Mouse (Mus musculus) kidney, adult 9 months (tissue): ENCODE measurements around the gene Lrrc37a.
"Not testable (repeated sequence)": the region's sequence is repeated elsewhere in the genome, so short reads cannot be mapped to it uniquely, and the experiment has no call there.

Source experiments
- DNase-seq: peaks from one replicate; pipeline ENCODE4 v3.0.0; 2022

Lrrc37a gene

DNA sequence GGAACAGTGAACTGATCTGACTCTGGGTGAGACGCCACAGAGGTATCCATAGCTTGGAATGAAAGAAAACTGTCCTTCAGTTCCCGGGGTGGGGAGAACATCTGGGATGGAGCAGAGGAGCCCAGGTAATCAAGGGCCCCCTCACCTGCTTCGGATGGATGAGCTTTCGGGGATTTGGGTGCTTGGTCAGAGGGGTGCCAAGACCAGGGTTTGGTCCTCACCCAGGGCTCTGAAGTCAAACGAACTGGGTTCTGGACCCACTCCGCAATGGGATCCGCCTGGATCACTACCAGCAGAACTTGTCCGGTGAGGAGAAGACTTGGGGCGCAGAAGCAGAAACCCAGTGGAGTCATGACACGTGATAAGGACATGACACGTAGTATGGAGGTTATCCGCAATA lies at the start of gene Lrrc37a:
Gene Lrrc37a, minus strand, starts transcription at position 101 of the 400 bp plus-strand sequence.
- no peak for DNase-seq

DNA sequence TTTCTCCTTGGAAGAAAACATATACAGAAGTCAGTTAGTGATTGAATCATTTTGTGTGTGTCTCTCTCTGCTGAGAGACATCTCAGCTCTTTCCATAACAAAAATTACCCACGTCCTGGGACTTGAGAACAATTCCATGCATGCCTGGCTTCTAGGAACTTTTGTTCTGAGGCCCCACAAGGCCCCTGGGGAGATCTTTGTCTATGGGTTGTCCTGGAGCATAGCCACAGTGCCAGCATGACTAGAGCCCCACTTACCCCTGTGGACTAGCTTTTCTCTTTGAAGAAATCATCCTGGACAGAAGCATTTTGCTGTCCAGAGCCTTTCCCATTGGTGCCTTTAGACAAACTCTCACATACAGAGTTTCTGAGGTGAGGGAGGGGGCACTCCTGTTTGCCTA lies 30.6 kb upstream of the Lrrc37a start:
- DNase-seq: not testable (repeated sequence)

DNA sequence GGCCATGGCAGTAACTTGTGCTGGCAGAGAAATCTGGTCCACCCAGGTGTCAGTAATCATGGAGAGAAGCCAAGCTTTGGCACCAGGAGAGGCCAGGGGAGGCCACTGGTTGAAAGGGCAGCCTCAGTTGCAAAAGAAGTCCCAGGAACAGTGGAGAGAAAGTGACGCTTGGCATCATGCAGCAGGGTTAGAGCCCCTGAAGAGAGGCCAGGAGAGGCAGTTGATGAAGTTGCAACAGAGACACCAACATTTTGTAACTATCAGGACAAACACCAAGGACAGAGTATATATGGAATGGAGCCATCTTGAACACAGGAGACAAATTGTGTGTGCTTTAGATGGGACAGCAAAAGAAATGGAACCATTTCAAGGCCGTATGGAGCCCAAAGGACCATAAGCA lies 7.7 kb upstream of the Lrrc37a start:
- no peak for DNase-seq

DNA sequence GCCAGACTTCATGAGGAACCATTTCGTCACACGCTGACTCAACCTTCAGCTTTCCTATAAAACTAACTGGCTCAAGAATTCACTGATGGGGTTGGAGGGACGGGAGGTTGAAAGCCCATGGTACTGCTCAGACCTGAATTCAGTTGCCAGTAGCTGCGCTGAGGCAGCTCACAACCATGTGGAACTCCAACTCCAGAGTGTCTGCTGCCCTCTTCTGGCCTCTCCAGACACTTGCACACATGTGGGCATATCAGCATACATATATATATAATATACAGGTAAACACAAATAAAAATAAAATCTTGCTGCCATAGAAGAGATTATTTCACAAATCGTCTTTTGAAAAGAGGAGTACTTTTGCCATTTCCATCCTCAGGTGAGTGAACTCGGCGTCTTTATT lies 40.0 kb downstream of the Lrrc37a start:
- DNase-seq: peak; percentile 54

DNA sequence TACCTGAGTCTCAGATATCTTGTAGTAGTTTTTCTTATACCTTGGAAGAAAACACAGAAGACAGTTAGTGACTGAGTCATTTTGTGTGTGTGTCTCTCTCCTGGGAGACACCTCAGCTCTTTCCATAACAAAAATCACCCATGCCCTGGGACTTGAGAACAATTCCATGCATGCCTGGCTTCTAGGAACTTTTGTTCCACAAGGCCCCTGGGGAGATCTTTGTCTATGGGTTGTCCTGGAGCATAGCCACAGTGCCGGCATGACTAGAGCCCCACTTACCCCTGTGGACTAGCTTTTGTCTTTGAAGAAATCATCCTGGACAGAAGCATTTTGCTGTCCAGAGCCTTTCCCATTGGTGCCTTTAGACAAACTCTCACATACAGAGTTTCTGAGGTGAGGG lies 53.3 kb downstream of the Lrrc37a start:
- DNase-seq: not testable (repeated sequence)

DNA sequence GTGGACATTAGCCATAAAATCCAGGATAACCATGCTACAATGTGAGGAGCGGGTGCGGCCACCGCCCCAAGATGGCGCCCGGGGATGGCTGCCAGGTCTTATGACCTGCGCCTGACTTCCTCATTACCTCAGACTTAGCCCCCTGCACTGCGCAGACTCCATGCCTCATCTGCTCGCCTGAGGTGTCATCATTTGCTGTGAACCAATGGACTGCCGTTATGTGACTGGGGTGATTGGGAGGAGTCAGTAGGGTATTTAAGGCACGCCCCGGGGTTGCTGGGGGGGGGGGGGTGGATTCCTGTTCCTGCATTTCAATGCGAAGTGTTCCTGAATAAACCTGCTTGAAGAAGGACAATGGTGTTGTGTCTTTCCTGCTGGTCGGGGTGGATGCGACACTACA lies 54.7 kb downstream of the Lrrc37a start:
- DNase-seq: not testable (repeated sequence)

DNA sequence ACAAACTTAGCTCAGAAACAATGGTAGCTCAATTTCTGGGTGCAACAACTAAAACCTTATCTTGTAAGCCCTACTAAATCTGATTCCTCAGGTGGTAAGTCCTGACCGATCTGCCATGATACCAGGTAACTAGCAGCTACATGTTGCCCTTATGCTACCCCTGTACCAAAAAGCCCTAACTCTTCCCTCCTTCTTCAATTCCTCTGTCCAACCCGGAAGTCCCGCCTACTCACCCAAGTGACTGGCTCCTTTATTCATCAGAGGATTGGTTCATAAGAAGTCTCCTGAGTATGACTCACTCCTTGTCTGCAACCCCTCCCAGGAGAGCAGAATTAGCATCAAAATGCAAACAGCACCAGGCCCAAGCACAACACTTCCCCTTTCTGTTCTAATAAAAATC lies 60.7 kb downstream of the Lrrc37a start:
- no peak for DNase-seq

DNA sequence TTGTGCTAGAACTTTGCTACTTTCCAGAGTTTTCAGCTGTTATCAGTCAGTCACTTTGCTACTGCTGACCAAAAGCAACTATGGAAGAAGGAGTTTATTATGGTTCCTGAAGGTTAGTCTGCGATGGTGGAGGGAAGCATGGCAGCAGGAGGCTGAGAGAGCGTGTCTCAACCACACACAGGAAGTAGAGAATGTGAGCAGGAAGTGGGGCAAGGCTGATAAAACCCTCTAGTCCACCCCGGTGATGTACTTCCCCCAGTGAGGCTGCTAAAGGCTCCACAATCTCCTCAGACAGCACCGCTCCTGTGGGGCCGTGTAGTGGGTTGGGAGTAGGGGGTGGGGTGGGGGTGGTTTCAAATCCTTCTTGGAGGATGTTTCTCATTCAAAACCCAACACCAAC lies 68.1 kb downstream of the Lrrc37a start:
- no peak for DNase-seq

DNA sequence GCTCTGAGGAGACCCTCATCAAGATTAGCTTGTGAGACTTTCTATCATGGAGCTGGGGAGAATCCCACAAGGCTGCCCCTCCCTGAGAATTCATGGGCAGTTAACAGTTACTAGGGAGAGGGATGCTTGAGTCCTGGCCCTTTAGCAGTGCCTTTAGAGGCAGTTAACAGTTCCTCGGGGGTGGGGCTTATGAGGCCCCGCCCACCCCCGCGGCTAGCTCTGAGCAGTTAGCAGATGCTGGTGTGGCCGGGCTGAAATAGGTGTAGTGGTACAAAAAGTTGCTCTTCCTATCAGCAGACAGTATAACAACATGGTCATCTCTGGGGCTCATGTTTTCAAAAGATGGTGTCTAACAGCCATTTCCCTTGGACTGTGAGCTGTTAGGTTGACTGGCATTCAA lies 79.4 kb downstream of the Lrrc37a start:
- no peak for DNase-seq

DNA sequence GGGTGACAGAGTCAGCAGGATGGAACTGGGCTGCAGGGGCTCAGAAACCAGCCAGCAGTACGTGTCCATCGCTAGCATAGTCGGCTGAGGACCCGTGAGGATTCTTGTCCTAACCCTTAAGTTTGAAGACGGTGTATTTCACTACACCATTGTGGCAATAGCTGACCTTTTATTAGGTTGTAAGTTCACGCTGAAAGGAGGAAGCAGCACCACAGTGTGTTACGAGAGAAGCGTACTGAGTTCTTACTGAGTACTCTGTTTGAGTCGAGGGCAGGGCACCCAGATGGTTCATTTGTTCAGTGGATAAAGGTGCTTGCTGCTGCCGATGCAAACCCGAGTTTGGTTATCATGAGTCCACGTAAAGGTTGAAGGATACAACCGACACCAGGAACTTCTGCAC lies 84.7 kb downstream of the Lrrc37a start:
- no peak for DNase-seq

DNA sequence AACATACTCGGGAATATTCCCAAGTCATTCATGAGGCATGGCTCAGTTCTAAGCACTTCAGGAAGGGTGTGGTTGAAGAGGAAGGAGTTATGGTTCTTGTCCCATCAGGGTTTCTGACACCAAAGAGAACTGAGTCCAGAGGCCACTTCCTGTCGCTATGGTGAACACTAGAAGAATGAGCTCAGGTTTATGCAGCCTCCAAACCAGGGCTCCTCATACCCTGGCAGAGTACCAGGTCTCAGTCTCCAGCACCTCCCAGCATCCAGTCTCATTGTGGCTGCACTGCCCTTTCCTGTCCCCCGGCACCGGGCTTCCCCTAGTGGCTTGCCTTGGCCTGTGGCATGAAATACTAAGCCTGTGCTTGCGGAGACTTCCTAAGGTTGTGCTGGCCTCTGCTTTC lies 85.2 kb downstream of the Lrrc37a start:
- peak; percentile 36 for DNase-seq

DNA sequence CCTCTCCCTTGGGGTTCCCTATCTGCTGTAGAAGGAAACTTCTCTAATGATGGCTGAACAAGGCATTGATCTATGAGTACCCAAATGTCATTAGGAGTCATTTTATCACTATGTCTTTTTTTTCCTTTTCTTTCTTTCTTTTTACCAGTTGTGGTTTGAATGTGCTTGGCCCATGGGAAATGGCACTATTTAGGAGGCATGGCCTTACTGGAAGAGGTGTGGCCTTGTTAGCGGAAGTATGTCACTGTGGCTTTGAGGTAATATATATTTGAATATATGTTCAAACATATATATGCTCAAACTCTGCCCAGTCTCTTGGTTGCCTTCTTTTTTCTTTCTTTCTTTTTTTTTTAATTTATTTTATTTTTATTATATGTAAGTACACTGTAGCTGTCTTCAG lies 90.9 kb downstream of the Lrrc37a start:
- no peak for DNase-seq

DNA sequence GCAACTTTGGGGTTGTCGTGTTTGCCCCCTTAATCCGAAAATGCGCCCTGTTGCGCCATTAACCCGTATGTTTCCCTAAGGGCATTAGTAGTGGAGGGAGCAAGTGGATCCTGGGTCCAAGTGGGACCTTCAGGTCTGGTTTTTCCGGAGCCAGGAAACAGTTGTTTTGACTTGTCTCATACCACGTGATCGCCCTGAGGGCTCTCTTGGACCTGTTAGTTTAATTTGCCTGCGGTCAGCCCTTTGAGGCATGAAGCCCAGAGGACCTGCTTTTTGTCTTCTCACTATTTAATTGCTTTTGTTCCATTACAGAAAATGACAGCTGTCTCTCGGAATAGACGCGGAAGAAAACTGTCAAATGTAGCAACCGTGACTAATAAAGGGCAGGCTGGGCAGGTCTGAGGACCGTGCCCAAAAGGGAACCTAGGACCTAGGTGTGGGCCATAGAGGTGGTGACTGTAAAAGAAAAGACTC lies 91.4 kb downstream of the Lrrc37a start:
- peak; percentile 76 for DNase-seq

DNA sequence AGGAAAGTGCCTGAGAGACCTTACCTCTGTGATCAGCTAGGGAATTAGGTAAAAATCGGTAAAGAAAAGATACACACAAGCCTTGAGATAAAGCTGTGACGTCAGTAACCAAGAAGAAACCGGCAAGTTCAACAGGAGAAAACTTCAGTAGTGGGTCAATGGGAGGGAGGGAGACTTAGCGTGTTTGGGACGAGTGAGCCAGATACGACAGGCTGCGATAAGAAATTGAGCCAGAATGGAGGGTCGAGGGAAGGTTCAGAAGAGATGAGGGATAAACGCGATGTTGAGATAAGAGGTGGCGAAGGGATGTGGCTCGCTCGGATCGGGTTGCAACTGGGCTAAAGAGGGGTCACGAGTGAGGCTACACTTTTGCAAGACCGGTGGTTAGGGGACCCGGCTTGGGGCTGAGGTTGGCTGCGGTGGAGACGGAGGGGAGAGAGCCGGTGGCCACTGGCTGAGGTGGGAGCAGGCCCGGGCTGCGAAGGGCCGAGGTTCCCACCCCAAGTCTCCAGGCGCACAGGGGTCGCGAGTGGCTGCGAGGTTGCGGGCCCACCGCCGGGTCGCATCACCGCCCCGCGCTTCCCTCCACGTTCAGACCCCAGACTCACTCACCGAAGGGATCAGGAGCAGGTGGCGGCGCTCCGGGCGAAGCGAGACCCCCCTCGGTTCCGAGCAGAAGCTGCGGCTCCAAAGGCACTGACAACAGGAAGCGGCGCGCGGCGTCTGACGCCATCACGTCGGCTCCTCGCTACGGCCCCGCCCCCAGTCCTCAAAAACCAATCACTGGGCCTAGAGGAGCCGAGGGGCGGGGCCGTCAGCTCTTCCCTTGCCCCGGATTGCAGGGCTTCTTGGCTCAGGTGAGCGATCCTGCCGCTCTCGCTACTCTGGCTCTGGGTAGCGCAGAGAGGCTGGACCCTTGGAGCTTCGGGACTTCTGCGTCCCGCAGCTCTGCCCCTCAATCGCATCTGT lies 92.1 kb downstream of the Lrrc37a start, which contains the start of gene Plekhm1:
Gene Plekhm1, minus strand, starts transcription at position 707 of the 969 bp plus-strand sequence.
- DNase-seq: peak; percentile 97

DNA sequence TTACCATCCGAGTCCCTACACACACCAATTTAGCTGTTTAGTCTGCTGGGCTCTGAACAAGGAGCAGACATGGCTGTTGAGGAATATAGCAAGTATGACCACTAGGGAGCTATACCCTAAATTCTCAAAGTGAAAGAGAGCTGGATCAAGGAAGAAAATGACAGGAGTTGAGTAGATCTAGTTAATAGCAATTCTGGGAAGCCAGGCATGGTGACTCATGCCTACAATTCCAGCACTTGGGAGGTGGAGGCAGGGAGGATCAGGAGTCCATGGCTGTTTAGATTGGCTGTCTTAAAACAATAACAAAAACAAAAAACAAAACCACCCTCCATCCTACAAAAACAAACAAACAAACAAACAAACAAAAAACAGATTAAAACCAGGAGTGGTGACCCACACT lies 93.1 kb downstream of the Lrrc37a start:
- DNase-seq: no peak

DNA sequence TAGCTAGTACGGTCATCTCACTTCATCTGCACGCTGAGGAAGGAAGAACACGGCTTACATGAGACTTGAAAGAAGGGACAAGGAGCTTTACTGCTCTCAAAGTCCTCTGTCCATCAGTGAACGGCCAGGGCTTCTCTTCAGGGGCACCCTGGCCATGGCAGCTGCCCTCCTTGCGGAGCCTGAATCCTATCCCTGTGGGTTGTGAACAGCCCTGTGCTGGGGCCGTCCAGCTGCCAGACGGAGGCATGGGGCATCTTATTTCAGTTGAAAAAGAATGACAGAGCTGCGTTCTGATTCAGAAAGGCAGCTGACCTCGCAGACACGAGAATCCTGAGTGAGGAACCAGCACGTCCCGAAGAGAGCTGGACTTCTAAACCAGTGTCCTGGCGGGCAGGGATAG lies 95.5 kb downstream of the Lrrc37a start:
- DNase-seq: no peak

DNA sequence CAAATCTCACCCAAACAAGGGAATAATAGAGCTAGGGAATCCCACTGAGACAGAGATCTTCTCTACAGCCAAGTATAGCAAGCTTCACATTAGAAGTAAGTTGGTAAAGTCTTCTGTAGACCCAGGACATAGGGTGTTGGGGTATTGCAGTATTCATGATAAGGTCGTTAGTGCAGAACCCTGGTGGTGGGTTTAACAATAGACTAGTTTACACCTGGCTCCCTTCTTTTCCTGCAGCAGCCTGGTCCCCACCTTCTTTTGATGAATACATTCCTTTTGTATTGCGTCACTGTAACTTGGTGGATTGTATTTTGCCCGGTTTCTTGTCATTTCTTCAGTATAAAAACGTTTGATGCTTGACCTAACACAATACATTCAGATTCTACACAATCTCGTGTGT lies 97.3 kb downstream of the Lrrc37a start:
- DNase-seq: not testable (repeated sequence)

DNA sequence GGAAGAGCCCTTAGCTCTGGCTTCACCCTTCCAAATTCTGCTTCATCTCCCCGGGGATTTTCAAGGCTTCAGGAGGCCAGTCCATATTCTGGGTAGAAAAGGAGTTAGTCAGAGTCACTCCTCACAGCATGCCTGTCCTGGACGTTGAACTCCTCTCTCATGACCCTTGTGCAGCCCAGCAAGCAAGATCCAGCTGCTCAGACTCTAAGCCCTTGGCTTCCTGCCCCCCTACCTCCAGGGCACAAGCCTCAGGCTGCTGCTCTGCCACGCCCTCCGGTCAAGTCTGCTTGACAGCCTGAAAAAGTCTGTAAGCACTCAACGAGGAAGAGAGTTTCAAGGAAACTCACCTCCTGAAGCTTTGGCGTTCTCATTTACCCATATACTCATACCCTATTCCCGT lies 97.8 kb downstream of the Lrrc37a start:
- DNase-seq: peak; percentile 93

DNA sequence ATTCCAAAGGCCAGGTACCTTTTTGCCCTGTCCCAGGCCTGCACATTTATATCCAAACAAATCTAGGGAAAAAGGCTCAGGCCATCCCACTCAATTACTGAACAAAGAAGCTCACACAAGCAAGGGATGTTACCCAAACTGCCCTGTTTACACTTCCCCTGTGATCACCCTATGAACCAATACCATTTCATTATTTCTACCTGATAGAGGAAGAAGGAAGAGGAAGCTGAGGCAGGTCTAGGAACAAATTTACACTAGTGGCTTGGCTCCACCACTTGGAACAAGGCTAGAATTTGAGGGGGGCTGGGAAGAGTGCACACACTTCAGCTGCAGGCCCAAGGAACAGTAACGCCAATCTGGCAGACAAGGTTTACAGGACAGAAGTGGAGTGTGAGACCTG lies 98.6 kb downstream of the Lrrc37a start:
- no peak for DNase-seq

DNA sequence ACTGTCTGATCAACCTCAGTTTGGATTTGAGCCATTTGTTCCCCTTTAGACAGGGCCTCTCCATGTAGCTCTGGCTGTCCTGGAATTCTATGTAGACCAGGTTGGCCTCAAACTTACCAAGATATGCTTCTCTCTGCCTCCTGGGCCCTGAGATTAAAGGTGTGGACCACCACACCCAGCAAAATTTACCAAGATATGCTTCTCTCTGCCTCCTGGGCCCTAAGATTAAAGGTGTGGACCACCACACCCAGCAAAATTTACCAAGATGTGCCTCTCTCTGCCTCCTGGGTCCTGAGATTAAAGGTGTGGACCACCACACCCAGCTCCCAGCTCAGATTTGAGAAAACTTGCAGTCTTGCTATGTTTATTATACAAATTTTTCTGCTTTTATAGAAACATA lies 99.8 kb downstream of the Lrrc37a start:
- no peak for DNase-seq

DNA sequence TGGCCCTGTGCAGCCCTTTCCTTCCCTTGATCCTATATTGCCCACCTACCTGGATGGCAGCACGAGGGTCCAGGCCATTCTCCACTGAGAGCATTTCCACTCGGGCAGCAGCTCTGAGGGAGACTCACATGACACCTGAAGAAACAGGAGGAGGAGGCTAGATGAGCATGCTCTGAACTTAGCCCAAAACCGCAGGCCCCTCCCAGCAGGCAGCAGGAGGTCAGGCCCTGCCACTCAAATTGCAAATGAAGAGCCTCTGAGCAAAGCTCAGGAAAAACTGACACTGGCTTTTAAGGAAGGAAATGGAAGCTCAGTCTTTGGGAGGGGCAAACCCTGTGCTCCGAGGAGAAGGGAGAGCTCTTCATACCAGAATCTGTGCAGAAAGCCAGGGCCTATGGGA lies 100.6 kb downstream of the Lrrc37a start:
- DNase-seq: peak; percentile 83

DNA sequence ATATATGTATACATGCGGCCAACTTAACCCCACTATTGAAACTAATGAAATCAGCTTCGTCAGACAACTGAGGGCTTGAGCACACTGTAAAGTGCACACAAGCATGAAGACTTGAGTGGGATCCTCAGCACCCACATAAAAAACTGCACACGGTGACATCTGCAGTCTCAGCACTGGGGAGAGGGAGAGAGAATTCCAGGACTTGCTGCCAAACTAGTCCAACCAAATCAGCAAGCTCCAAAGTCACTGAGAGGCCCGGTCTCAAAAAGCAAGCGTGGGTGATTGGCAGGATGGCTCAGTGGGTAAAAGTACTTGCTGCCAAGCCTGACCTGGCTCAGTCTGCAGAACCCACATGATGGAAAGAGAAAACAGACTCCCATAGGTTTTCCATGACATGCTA lies 101.7 kb downstream of the Lrrc37a start:
- no peak for DNase-seq

DNA sequence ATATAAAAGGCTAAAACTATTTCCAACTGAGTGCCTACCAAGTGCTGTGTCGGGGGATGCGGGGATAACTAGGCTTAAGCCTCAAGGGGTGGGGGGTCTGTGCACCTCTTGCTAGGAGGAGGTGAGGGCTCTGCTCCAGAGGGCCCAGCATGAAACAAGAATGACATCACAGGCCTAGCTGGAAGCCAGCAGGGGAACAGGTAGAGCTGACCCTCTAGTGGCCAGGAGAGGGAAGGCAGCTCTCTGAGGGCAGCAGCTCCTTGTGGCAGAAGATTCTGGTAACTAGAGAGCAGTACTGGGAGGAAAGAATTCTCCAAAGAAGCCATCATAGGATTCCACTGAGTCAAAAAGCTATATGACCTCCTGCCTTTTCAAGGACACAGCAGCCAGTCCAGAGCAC lies 102.2 kb downstream of the Lrrc37a start:
- peak; percentile 75 for DNase-seq
